Mouse (Mus musculus): Measurements from ENCODE around the gene Gm11627. TPM values are rescaled to one million over a fixed set of nuclear protein-coding genes. Genes with fewer than 3 reads are reported as not detected.

Gm11627 gene
- polyA plus RNA-seq, 1 experiment from 2014 or later = 7.3 TPM

DNA sequence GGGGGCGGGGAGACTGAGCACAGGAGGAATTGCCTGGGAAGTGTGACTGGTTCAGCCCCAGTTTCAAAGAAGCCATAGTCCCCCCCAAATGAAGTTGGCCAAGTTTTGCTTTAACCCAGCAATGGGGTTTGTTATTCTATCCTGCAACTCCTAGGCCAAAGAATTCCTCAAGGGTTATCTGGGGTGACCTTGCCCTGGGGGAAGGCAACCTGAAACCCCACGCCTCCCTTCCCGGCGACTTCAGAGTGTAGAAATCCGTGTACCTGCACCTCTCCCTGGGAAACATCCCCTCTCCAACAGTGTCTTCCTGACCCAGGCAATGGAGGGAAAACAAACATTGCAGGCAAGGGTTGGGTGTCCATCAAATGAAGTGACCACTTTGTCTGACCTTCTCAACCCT, 3.5 kb upstream of the Gm11627 start:
- Histone ChIP-seq H3K36me3 (ENCODE audit: control insufficient read depth, insufficient read depth, low read length) (no peaks in the 10 kb centered on the region), H3K27ac (ENCODE audit: low read depth, low read length) (no peak overlapping the region), H3K9ac (ENCODE audit: low read depth, low read length) (no peak overlapping the region), H3K4me1 (replicated peaks; ENCODE audit: control insufficient read depth, insufficient read depth, low read length) (peaks cover 12% of the 10 kb centered on the region), H3K9me3 (ENCODE audit: control insufficient read depth, low read length) (no peaks in the 10 kb centered on the region), H3K4me2 (replicated peaks; ENCODE audit: low read depth, low read length) (no peak overlapping the region), H3K4me3 (ENCODE audit: low read depth, low read length) (no peak overlapping the region), H3K27me3 (ENCODE audit: control insufficient read depth, insufficient read depth, low read length) (no peaks in the 10 kb centered on the region)
- ATAC-seq (ENCODE audit: low FRiP score) (no peak), DNase-seq (ENCODE audit: low spot score) (no peak)
- 10% methylated on average over 5 of the region's 5 CpGs for WGBS

DNA sequence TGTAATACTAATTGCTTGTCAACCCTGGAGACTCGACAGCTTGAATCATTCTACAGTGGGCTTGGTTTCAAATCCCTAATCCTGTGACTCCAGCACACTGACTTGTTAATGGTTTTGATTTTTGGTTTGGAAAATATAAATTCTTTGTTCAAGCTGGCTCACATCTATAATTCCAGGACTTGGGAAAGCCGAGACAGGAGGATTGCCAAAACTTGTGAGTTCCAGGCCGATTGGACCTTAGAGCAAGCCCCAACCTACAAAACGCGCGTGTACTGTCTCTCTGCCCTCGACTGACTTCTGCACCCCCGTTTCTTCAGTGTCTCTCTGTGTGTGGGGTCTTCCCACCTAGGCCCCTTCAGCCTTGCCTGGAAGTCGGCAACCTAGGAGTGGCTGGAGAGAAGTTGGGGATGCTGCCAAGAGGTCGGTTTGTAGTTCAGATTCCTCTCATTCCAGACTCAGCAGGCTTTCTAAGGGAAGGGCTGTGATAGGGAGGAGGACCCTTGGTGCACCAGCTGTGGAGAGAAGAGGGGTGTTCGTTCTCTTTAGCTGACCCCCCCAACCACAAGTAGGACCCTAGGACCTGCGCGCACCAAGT, 2.9 kb upstream of the Gm11627 start:
- H3K36me3 ChIP-seq (ENCODE audit: control insufficient read depth, insufficient read depth, low read length) = no peaks in the 10 kb centered on the region
- no peak overlapping the region for H3K9ac ChIP-seq (ENCODE audit: low read depth, low read length)
- no peak for ATAC-seq (ENCODE audit: low FRiP score)
- no peak overlapping the region for H3K4me2 ChIP-seq (replicated peaks; ENCODE audit: low read depth, low read length)
- H3K4me1 ChIP-seq (replicated peaks; ENCODE audit: control insufficient read depth, insufficient read depth, low read length) = peaks cover 12% of the 10 kb centered on the region
- no peak overlapping the region for H3K4me3 ChIP-seq (ENCODE audit: low read depth, low read length)
- no peaks in the 10 kb centered on the region for H3K9me3 ChIP-seq (ENCODE audit: control insufficient read depth, low read length)
- no peaks in the 10 kb centered on the region for H3K27me3 ChIP-seq (ENCODE audit: control insufficient read depth, insufficient read depth, low read length)
- DNase-seq (ENCODE audit: low spot score) = no peak
- no peak overlapping the region for H3K27ac ChIP-seq (ENCODE audit: low read depth, low read length)
- 17% methylated on average over 13 of the region's 13 CpGs for WGBS

DNA sequence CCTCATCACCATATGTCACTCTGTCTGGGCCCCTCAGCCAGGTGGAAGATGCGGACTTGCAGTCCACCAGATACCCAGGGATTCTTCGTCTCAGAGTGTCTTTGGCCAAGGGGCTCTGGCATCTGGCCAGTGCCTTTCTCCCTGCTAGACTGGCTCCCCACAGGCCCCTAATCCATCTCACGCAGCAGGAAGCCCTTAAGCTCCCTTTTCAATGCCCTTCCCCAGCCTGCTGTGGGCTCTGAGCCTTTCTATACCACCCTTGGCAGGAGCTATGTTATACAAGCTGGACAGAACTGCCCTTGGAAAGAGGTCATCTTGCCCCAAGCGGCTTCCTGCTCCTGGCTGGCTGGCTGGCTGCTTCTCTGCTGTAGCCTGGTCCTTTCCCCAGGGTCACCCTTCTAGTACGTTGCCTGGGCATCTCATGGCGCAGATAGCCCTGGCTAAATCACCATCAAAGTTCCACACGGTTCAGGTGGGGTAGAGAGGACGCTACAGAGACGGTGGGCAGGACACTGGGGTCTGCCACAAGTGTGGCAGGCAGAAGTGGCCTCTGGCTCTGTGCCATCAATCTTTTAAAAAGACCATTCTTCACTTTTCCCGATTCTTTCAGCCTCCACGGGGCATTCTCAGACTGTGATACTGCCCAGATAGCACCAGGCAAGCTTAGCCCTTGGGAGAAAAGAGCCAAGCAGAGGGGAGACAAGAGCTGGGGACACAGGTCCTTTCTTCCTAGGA, 2.2 kb upstream of the Gm11627 start:
- peak overlapping the region; percentile 42 for H3K27ac ChIP-seq (ENCODE audit: low read depth, low read length)
- peaks cover 12% of the 10 kb centered on the region for H3K4me1 ChIP-seq (replicated peaks; ENCODE audit: control insufficient read depth, insufficient read depth, low read length)
- H3K27me3 ChIP-seq (ENCODE audit: control insufficient read depth, insufficient read depth, low read length) = no peaks in the 10 kb centered on the region
- no peak for DNase-seq (ENCODE audit: low spot score)
- H3K36me3 ChIP-seq (ENCODE audit: control insufficient read depth, insufficient read depth, low read length) = no peaks in the 10 kb centered on the region
- ATAC-seq (ENCODE audit: low FRiP score) = no peak
- no peak overlapping the region for H3K9ac ChIP-seq (ENCODE audit: low read depth, low read length)
- H3K4me2 ChIP-seq (replicated peaks; ENCODE audit: low read depth, low read length) = 0 out of 2 replicates have a peak overlapping the region, but pooled peaks have one; percentile 5
- H3K9me3 ChIP-seq (ENCODE audit: control insufficient read depth, low read length) = no peaks in the 10 kb centered on the region
- no peak overlapping the region for H3K4me3 ChIP-seq (ENCODE audit: low read depth, low read length)
- WGBS = 14% methylated on average over 11 of the region's 11 CpGs

DNA sequence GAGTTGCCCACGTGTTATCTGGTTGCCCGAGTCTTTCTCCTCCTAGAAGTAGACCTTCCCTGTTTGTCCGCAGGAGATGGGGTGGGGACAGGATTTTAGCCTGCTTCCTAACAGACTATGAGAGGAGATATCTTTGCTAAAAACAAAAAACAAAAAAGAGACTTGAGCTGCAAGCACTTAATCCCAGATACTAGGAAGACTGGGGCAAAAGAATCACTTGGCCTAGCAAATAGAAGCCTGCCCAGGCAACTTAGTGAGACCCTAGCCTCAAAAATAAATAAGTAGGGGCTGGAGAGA, 721 bp upstream of the Gm11627 start:
- Histone ChIP-seq H3K36me3 (ENCODE audit: control insufficient read depth, insufficient read depth, low read length) (no peaks in the 10 kb centered on the region), H3K9ac (ENCODE audit: low read depth, low read length) (peak overlapping the region; percentile 56; the same call in 1 of the 2 replicates), H3K27ac (ENCODE audit: low read depth, low read length) (peak overlapping the region; percentile 90), H3K9me3 (ENCODE audit: control insufficient read depth, low read length) (no peaks in the 10 kb centered on the region), H3K4me2 (replicated peaks; ENCODE audit: low read depth, low read length) (no peak overlapping the region; the same call in 1 of the 2 replicates), H3K27me3 (ENCODE audit: control insufficient read depth, insufficient read depth, low read length) (no peaks in the 10 kb centered on the region), H3K4me1 (replicated peaks; ENCODE audit: control insufficient read depth, insufficient read depth, low read length) (peaks cover 12% of the 10 kb centered on the region), H3K4me3 (ENCODE audit: low read depth, low read length) (no peak overlapping the region)
- ATAC-seq (ENCODE audit: low FRiP score) = no peak
- DNase-seq (ENCODE audit: low spot score) = no peak
- 24% methylated on average over 3 of the region's 3 CpGs for WGBS

DNA sequence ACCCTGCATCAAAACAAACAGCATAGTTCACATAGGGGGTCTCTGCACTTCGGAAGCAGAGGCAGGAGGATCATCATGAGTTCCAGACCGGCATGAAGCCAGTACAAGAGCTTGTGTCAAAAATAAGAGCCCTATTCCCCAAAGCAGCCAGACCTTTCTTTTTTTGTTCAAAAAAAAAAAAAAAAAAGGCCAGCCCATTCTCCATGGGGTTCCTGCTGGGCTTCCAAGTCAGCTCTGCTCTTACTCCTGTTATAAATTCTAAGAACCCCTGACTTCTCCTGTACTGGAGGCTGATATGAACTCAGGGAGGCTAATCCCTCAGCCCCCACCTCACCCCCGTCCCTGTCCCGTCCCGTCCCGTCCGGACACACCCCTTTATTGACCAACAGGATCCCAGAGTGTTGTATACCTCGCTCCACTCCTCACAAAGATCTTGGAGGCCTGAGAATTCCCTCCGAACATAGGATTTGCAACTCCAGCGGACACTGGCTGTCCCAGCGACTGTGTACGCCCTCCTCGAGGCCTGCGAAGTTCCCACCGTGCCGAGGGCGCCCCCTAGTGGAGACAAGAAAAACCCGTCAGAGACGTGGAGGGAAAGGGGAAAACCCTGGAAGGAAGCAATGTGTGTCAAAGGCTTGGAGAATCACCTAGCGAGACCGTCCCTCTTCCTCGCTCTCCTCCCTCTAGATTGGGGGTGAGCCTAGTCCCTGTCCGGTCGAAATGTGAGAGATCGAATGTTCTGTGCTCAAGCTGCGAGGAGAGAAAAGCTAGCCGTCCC, 731 bp downstream of the Gm11627 start:
- Histone ChIP-seq H3K4me2 (replicated peaks; ENCODE audit: low read depth, low read length) (peak overlapping the region; percentile 42), H3K27me3 (ENCODE audit: control insufficient read depth, insufficient read depth, low read length) (no peaks in the 10 kb centered on the region), H3K4me1 (replicated peaks; ENCODE audit: control insufficient read depth, insufficient read depth, low read length) (peaks cover 12% of the 10 kb centered on the region), H3K9ac (ENCODE audit: low read depth, low read length) (peak overlapping the region; percentile 56), H3K9me3 (ENCODE audit: control insufficient read depth, low read length) (no peaks in the 10 kb centered on the region), H3K27ac (ENCODE audit: low read depth, low read length) (peak overlapping the region; percentile 90), H3K36me3 (ENCODE audit: control insufficient read depth, insufficient read depth, low read length) (no peaks in the 10 kb centered on the region), H3K4me3 (ENCODE audit: low read depth, low read length) (peak overlapping the region; percentile 22; the same call in 1 of the 2 replicates)
- 8% methylated on average over 25 of the region's 27 CpGs for WGBS
- peak; percentile 90 for DNase-seq (ENCODE audit: low spot score)
- peak; percentile 23 for ATAC-seq (ENCODE audit: low FRiP score)

DNA sequence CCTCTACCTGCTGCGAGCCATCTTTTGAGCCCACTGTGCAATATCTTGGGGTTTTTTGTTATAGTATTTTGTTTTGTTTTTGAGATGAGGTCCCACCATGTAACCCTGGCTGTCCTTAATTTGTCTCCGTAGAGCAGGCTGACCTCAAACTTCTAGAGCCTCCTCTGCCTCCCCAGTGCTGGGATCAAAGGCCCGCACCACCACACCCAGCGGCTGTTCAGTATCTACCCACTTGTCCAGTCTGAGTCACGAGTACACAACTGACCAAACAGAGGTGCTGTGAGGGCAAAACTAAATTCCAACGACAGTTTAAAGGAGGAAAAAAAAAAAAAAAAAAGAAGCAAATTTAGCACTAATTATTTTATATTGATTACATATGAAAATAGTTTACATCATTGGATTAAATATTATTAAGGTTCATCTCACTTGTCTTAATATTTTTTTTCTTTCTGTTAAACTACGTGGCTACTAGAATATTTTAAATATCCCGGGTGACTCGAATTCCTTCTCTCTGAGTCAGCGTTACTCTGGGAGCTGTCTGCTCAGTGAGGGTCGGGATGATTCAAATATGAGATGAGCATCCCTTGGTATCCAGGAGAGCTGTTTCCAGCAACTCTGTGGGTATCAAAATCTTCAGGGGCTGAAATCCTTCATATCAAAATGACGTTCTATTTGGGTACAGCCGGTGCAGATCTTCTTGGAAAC, 3.1 kb downstream of the Gm11627 start:
- Histone ChIP-seq H3K9me3 (ENCODE audit: control insufficient read depth, low read length) (no peaks in the 10 kb centered on the region), H3K9ac (ENCODE audit: low read depth, low read length) (no peak overlapping the region), H3K27ac (ENCODE audit: low read depth, low read length) (no peak overlapping the region), H3K4me3 (ENCODE audit: low read depth, low read length) (no peak overlapping the region), H3K27me3 (ENCODE audit: control insufficient read depth, insufficient read depth, low read length) (no peaks in the 10 kb centered on the region), H3K36me3 (ENCODE audit: control insufficient read depth, insufficient read depth, low read length) (no peaks in the 10 kb centered on the region), H3K4me2 (replicated peaks; ENCODE audit: low read depth, low read length) (no peak overlapping the region), H3K4me1 (replicated peaks; ENCODE audit: control insufficient read depth, insufficient read depth, low read length) (peaks cover 10% of the 10 kb centered on the region)
- DNase-seq (ENCODE audit: low spot score) (no peak), ATAC-seq (ENCODE audit: low FRiP score) (no peak)
- 74% methylated on average over 13 of the region's 13 CpGs for WGBS

DNA sequence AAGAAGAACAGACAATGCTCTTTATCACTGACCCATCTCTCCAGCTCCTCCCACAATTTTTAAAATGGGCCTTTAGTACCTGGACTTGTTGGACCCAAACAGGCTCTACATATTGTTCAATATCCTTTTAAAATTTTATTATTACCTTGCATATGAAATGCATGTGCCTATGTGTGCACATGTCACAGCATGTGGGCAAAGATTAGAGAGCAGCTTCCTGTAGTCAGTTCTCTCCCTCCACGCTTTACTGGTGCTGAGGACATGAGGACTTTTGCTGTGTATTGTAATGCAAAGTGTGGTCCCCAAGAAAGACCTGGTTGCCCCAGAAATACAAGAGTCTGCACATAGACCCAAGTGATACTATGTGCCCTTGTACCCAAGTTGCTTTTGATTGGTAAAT, 4.2 kb downstream of the Gm11627 start:
- H3K27ac ChIP-seq (ENCODE audit: low read depth, low read length) = no peak overlapping the region
- peaks cover 8% of the 10 kb centered on the region for H3K4me1 ChIP-seq (replicated peaks; ENCODE audit: control insufficient read depth, insufficient read depth, low read length)
- no peak for DNase-seq (ENCODE audit: low spot score)
- H3K36me3 ChIP-seq (ENCODE audit: control insufficient read depth, insufficient read depth, low read length) = no peaks in the 10 kb centered on the region
- no peak overlapping the region for H3K4me3 ChIP-seq (ENCODE audit: low read depth, low read length)
- H3K9ac ChIP-seq (ENCODE audit: low read depth, low read length) = no peak overlapping the region
- no peak overlapping the region for H3K4me2 ChIP-seq (replicated peaks; ENCODE audit: low read depth, low read length)
- 36% methylated on average over 1 of the region's 1 CpGs for WGBS
- no peaks in the 10 kb centered on the region for H3K27me3 ChIP-seq (ENCODE audit: control insufficient read depth, insufficient read depth, low read length)
- ATAC-seq (ENCODE audit: low FRiP score) = no peak
- H3K9me3 ChIP-seq (ENCODE audit: control insufficient read depth, low read length) = no peaks in the 10 kb centered on the region

DNA sequence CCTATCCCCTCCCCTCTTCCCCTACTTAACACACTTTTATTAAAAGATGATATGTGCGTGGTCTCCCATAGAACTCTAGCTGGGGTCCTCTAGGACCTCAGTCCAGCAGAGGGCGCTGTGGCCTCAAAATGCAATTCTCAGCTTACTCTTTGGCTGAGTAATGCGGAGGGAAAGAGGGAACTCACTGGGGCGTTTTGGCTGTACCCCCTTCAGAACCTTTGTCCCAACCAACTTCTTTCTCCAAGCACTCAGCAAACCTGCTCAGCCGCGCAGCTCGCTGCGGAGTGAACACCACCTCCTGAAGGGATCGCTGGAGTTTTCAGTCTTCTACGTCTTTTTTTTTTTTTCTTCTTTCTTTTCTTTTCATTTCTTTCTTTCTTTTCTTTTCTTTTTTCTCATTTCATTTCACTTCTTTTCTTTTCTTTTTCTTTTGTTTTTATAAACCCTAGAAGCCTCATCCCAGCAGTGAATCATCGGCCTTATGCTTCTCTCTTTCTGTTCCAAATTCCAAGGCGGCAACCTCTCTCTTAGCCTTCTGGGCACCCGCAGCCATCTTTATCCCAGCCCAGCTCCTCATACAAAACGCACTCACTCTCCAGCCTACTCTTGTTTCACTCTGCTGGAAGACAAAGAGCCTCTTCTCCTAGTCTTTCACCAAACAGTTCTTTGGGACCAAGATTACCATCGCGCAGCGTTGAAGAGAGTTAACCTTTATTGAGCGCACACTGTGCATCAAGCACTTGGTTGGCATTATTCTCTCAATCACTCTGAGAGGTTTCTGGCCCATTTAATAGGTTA, 6.2 kb downstream of the Gm11627 start:
- peak overlapping the region; percentile 64 for H3K4me2 ChIP-seq (replicated peaks; ENCODE audit: low read depth, low read length)
- H3K27me3 ChIP-seq (ENCODE audit: control insufficient read depth, insufficient read depth, low read length) = no peaks in the 10 kb centered on the region
- ATAC-seq (ENCODE audit: low FRiP score) = no peak
- no peaks in the 10 kb centered on the region for H3K9me3 ChIP-seq (ENCODE audit: control insufficient read depth, low read length)
- no peaks in the 10 kb centered on the region for H3K36me3 ChIP-seq (ENCODE audit: control insufficient read depth, insufficient read depth, low read length)
- H3K4me3 ChIP-seq (ENCODE audit: low read depth, low read length) = peak overlapping the region; percentile 29
- WGBS = 7% methylated on average over 18 of the region's 18 CpGs
- no peaks in the 10 kb centered on the region for H3K4me1 ChIP-seq (replicated peaks; ENCODE audit: control insufficient read depth, insufficient read depth, low read length)
- peak; percentile 97 for DNase-seq (ENCODE audit: low spot score)
- H3K9ac ChIP-seq (ENCODE audit: low read depth, low read length) = peak overlapping the region; percentile 59
- H3K27ac ChIP-seq (ENCODE audit: low read depth, low read length) = no peak overlapping the region; the same call in 1 of the 2 replicates

All from hindbrain, embryonic 11.5 days (tissue).